Mouse (Mus musculus): Measurements from ENCODE around the gene Fam111a. TPM values are rescaled to one million over a fixed set of nuclear protein-coding genes. Genes with fewer than 3 reads are reported as not detected.

Gene Fam111a
- total RNA-seq, 2 experiments from 2014 or later = 3.2 to 6.4 TPM

DNA sequence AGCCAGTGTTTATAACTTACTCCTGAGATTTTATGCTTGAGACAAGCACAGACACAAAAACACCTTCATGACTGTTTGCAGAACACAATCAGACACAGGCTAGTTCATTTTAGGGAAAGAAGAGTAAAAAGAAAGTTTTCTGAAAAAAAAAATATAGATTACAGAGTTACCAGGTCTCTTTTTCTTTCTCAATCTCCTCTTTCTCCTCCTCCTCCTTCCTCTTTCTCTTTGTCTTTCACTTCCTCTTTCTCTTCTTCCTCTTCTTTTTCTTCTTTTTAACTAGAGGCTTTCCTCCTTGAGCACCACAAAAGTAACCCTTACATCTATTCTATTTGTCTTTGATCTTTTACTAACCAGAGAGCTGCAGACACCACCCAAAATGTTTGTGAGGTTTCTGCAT is 18.7 kb downstream of the Fam111a start:
- no peak for DNase-seq

GRCm38 (mm10) chr19:12567011-12567410 is 21.5 kb downstream of the Fam111a start:
- no peak for DNase-seq

DNA sequence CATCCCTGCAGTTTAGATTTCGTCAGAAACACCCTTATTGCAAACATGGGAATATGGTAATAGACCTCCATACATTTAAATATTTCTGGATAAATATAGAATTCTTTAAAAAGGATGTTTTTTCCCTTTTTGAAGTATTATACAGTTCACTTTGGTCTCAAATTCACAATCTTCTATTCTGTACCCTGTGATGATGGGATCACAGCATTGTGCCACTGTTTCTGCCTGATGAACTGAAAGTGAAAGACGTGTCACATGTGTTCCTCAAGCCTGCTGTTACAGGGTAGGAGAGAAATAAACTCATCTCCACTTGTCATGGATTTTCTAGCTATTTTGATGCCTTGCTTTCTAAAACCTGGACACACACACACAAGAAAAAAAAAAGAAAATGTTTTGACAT is 25.3 kb downstream of the Fam111a start:
- no peak for DNase-seq

GRCm38 (mm10) chr19:12571687-12572086 is 26.1 kb downstream of the Fam111a start:
- no peak for DNase-seq

GRCm38 (mm10) chr19:12572614-12573265 is 27.2 kb downstream of the Fam111a start:
- no peak for DNase-seq

DNA sequence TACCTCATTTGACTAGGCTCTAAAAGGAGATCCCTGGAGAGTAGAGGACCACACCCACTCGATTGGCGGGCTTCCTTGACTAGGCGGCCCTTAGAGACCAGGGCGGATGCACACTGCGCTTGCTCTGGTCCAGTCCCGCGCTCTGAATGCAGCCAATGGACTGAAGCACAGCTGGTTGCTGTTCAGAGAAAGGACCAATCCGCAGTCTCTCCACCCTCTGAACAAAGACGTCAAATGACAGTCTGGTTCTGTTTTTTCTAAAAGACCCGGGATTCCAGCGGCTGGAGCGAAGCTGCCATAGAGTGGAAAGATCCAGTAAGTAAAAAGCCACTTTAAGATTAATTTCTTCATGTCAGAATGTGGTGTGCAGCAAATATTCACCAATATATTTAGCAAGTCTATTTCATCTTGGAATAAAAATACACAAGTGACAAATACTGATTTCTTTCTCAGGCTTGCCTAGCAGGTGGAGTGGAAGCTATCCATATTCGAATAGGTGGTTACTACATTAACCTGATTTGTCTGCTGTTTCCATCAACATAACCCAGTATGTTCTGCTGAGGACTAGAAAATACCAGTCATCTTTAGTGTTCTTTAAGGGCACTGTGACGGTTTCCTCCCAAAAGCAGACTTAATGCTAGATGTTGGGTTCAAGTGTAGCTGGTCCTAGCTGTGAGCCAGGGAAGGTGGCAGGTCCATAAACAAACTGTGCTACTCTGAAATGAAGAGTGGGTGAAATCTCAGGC is 27.9 kb downstream of the Fam111a start:
- peak; percentile 84 to 89 for DNase-seq

DNA sequence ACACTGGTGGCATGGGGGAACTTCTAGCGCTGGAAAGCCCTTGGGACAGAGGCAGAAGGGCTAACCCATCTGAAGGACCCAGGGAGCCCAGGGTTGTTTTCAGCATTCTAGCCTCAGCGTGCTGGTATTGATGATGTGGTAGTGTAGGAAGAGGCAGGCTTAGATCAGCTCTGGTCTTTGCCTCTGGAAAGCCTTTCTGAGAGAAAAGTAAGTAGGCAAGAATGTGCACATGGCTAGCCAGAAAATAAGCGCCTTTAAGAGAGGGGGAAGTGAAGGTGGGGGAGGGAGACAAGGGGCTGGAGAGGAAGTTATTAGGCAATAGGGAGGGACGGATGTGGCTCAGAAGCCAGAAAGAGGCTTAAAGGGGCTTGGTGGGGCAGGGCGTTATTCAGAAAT is 28.5 kb downstream of the Fam111a start:
- peak in 1 of 2 experiments; percentile 31 for DNase-seq

GRCm38 (mm10) chr19:12575107-12575506 is 29.6 kb downstream of the Fam111a start:
- DNase-seq = no peak

GRCm38 (mm10) chr19:12575514-12575913 is 30.0 kb downstream of the Fam111a start:
- DNase-seq = no peak

GRCm38 (mm10) chr19:12576639-12577038 is 31.1 kb downstream of the Fam111a start:
- DNase-seq = no peak

DNA sequence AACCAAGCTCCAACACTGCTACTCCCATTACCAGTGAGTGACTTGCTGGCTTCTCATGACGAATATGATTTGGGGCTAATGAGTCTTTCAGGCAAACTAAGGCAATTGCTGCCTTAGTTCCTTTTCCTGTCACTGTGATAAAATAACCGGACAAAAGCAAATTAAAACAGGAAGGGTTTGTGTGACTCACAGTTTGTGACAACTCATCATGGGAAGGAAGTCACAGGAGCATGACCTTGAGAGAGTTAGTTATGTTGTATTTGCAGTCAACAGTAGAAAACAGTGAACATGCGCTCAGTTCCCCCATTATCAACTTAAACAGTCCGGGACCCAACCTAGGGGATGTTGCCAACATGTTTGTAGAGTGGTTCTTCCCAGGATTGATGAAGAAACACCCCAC is 39.8 kb downstream of the Fam111a start:
- DNase-seq = no peak

GRCm38 (mm10) chr19:12591908-12592307 is 46.4 kb downstream of the Fam111a start:
- DNase-seq = peak; percentile 59 to 67

DNA sequence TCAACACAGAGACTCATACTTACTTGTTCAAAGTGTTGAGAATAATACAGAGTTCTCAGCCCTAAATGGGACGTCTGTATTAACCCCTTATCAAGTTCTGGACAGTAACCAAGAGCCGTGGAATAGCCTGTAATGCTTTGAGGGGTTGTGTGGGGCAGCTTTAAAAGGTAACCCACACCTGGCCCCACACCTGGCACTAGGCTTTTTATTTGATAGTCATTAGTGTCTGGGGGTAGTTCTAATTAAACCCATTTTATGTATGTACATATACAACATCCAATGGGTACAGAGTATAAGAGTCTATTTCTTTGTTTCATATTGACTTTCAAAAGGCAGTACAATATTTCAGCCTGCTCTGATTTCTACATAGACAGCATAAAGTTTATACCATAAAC is 49.6 kb downstream of the Fam111a start:
- no peak for DNase-seq

- peak; percentile 69 to 72 for DNase-seq
Measured at GRCm38 (mm10) chr19:12595530-12596289, 50.2 kb downstream of the Fam111a start.

- DNase-seq = peak in 1 of 2 experiments; percentile 5
Measured at GRCm38 (mm10) chr19:12596290-12597072, 50.9 kb downstream of the Fam111a start.

- no peak for DNase-seq
Measured at GRCm38 (mm10) chr19:12597073-12597405, 51.5 kb downstream of the Fam111a start.

DNA sequence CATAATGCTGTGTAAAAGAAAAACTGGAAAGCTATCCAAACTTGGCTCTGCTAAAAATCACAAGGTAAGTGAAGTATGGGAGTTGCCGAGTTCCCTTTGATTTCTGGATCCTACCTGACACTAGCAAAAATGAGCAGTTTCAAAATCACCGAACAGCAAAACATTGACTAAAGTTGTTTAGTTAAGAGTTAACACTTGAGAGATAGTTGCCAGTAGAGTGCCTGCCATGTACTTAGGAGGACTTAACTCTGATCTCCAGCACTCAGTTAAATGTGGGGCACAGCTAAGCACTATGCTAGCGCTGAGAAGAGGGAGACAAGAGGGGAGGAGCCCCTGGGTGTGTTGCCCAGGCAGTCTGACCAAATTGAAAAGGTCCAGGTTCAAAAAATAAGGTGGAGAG is 53.1 kb downstream of the Fam111a start:
- no peak for DNase-seq

- no peak for DNase-seq
Measured at GRCm38 (mm10) chr19:12599674-12600073, 54.1 kb downstream of the Fam111a start, which contains the start of gene Gm4952. TSS of gene Gm4952 (plus strand) at chr19:12599974.

GRCm38 (mm10) chr19:12600684-12601480 is 55.3 kb downstream of the Fam111a start:
- no peak for DNase-seq

- no peak for DNase-seq
Measured at GRCm38 (mm10) chr19:12608336-12608735, 62.8 kb downstream of the Fam111a start.

DNA sequence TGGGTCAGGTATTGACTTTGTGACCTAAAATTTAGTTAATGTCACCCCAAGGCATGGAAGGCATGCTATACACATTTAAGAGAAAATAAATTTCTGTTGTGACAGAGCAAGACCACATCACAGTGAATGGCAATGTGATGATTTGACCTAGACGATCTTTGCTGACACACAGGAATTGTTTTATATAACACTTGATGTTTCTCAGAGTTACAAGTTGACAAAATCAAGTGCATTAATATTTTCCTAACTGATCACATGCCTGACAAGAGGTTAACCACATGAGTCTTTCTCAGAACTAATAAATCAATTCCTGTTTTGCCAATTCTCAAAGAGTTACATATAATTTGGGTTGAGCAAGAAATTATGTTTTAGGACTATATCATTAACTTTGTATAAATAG is 68.1 kb downstream of the Fam111a start:
- DNase-seq = no peak

Data from adrenal gland, postnatal 36 days (tissue).